Mouse (Mus musculus): ENCODE results near the gene Pigw.

Pigw gene

DNA sequence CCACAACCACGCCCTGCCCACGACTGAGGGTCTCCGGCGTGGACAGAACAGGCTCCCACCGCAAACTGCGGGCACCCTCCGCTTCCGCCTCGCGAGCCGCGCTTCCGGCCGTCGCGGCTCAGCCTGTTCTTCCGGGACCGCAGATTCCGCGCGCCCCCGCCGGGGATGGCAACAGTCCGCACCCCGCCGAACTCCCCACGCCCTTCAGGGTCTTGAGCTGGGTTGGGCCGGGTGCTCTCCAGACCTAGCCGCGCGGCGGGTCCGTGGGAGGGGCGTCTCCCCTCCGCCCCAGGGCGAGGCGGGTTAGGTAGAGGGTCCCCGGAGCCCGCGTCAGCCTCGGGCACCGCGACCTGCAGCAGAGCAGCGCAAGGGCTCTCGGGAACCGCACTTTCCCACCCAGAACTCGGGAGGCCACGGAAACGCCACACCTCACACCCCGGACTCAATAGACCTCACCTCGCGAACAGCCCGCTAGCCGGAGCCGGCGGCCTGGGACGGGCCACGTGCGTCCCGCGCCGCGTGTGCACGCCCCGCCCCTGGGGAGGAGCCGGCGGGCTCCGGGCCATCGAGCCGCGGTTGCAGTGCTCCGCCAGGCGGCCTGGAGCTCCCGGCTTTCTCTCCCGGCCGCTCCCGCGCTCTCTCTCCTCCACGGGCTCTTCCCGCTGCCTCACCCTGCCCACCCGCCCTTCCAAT is at the start of gene Pigw, which contains the start of gene Myo19:
Gene Pigw, minus strand, starts transcription at position 514 of the 693 bp plus-strand sequence.
Gene Myo19, plus strand, starts transcription at position 377 of the 693 bp plus-strand sequence.
- peak; percentile 55 to 66 for DNase-seq (ENCODE audit: low spot score in 2 of 2)

- no peak for DNase-seq (ENCODE audit: low spot score in 2 of 2)
These were observed 40.9 kb upstream of the Pigw start for GRCm38 (mm10) chr11:84920981-84921380.

DNA sequence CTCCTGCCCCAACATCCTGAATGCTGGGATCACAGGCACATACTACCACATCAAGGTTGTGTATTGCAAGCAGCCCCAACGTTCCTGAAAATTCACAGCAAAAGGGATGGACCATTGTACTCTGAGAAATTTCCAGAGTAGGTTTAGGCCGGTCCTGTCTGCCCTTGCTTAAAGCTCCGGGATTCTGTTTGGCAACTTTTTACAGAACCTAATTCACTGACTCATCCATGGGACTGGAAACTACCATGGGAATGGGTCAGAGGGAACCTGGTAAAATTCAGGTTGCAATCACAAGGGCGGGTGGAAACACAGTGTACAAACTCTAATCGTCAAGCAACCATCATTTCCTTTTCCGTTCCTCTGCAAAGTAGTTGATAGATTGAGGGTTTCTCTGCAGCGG is 39.9 kb upstream of the Pigw start:
- DNase-seq (ENCODE audit: low spot score in 2 of 2), result no peak

GRCm38 (mm10) chr11:84919276-84919675 is 39.2 kb upstream of the Pigw start:
- DNase-seq (ENCODE audit: low spot score in 2 of 2), result peak; percentile 47 to 63

GRCm38 (mm10) chr11:84918425-84918824 is 38.3 kb upstream of the Pigw start:
- DNase-seq (ENCODE audit: low spot score in 2 of 2), result peak; percentile 67 to 82

DNA sequence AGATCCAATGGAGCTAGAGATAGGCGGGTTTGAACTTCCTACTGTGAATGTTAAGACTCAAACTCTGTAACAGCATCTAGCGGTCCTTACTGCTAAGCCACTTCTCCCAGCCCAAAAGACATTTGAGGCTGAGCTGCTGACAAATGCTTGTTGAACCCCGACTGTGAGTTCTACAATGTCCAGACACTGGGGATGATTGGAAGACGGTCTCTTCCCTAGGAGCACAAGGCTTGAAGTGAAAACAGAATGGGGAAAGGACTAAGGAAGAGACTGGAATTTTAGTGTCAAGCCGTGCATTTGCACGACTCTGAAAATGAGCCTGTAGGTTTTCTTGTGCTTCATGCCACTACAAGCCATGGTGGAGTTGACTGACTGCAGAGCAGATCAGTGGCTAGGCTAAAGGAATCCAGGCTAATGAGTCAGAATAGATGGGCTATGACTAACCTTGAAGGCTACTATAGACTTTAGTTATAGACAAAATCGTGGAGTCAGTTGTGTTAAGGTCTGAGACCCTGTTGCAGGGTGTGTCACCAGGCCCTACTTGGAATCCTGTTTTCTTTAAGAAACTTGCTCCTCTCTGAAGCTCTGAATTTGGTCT is 36.7 kb upstream of the Pigw start:
- DNase-seq (ENCODE audit: low spot score in 2 of 2), result no peak

DNA sequence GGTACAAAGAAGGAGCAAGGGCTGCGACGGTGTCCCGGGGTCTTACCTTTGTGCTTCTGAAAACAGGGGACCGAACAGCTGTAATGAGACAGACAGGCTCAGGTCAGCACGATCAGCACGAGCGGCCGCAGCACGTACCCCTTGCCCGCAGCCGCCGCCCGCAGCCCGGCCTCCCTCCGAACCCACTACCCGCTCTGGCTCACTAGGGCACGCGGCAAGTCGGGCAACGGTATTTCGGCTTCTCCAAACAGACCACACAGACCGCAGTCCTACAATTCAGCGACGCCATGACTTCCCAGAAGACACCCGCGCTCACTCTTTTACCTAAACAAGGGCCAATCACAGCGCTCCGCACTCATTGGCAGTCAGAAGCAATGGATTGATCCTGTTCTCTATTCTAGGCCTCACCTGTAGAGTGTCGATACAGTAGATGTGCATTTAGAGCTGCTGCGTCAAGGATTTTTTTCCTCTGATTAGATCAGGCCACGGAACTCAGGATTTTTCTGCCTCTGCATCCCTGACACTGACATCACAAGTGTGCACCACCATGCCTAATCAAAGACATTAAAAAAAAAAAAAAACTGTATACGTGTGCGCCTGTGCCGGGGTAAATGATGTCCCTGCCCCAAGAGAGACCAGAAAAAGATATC is 36.1 kb upstream of the Pigw start, which contains the start of gene Znhit3:
Gene Znhit3, minus strand, starts transcription at position 314 of the 650 bp plus-strand sequence.
- peak; percentile 77 to 80 for DNase-seq (ENCODE audit: low spot score in 2 of 2)

DNA sequence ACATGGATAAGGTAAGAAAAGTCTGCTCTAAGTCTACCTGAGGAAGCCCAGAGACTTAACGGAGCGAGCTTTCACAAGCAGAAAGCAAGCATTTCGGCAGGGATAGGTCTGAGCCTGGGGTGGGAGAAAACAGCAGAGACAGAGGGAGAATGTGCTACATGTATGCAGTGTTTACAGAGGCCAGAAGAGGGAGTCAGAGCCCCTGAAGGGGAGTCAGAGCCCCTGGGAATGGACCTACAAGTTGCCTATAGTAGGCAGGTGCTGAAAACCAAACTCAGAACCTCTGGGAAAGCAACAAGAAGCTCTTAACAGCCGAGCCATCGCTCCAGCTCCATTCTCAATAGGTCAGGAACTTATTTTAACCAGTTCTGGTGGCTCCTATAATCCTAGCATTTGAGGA is 34.6 kb upstream of the Pigw start:
- no peak for DNase-seq (ENCODE audit: low spot score in 2 of 2)

DNA sequence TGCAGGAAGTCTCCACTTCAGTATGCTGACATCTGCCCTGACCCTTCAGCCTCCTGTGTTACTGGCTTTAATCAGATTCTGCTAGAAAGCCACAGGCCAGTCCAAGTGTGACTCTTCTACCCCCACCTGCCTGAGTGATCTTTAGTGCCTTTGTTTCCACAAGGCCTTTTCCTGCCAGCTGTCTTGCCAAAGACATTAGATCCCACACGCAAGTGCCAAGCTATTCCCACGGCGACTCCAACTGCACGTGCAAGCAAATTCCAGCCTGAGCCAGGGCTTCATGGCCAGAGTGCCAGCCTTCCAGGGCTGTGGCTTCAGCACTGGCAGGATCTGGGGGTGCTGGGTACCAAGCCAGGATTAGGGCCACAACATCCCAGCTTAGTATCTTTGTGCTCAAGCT is 30.3 kb upstream of the Pigw start:
- DNase-seq (ENCODE audit: low spot score in 2 of 2), result no peak

GRCm38 (mm10) chr11:84908480-84908879 is 28.4 kb upstream of the Pigw start:
- no peak for DNase-seq (ENCODE audit: low spot score in 2 of 2)

GRCm38 (mm10) chr11:84907081-84907480 is 27.0 kb upstream of the Pigw start:
- no peak for DNase-seq (ENCODE audit: low spot score in 2 of 2)

DNA sequence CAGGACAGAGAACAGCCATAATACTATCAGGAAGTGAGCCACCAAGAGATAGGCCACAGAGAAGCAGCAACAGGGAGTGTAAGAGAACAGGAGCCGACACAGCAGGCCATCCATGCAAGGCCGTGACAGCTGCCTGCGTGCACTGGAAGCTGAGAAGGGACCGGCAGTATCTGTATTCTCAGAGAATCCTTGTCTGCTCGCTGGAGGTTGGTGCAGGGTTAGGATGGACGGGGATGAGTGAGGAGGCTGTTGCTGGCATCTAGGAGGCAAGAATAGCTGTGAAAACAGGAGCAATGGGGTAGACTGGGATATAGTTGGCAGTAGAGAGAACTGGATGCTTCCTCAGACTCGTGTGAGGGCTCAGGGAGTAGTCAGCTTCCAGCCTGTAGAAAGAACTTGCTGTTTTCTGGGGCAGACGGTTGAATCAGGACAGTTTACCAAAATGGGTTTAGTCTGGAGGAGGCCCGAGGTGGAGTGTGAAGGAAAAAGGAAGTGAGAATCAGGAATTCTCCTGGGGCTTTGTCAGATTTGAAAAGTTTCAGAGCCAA is 24.6 kb upstream of the Pigw start:
- no peak for DNase-seq (ENCODE audit: low spot score in 2 of 2)

GRCm38 (mm10) chr11:84893113-84893512 is 13.0 kb upstream of the Pigw start:
- no peak for DNase-seq (ENCODE audit: low spot score in 2 of 2)

DNA sequence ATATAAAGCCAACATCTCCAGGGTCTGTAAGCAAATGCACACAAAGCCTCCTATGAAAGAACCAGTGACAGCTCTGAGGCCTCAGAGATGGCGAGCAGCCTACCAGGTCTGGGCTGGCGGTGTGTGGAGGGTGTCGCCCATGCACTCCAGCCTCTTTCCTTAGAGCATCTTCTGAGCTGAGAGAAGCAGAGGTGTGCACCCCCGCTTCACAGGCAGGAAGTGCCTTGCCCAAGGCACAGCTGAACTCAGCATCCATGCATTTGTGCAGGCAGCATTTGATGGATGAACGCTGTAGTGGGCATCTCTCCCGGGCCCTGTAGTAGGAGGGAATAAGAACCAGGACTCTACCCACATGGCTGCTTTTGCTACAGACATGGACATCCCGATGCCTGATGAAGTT is 11.6 kb upstream of the Pigw start:
- no peak for DNase-seq (ENCODE audit: low spot score in 2 of 2)

- no peak for DNase-seq (ENCODE audit: low spot score in 2 of 2)
These were observed 9.4 kb upstream of the Pigw start for GRCm38 (mm10) chr11:84889492-84889891.

DNA sequence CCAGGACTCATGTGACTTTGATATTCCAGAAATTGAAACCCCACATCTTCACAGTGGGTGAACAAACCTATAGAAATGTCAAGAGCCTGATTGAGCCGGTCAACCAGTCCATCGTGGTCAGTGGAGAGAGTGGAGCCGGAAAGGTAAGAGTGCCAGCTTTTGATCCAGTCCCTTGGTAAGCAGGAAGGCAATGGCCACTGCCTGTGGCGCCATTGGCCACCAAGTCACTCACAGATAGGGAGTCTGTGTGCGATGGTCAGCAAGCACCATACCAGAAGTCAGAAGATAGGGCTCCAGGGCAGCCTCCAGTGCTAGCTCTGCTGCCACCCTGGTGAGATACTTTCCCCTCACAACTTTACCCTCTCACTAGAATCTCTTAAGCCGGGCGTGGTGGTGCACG is 7.9 kb upstream of the Pigw start:
- DNase-seq (ENCODE audit: low spot score in 2 of 2), result no peak

DNA sequence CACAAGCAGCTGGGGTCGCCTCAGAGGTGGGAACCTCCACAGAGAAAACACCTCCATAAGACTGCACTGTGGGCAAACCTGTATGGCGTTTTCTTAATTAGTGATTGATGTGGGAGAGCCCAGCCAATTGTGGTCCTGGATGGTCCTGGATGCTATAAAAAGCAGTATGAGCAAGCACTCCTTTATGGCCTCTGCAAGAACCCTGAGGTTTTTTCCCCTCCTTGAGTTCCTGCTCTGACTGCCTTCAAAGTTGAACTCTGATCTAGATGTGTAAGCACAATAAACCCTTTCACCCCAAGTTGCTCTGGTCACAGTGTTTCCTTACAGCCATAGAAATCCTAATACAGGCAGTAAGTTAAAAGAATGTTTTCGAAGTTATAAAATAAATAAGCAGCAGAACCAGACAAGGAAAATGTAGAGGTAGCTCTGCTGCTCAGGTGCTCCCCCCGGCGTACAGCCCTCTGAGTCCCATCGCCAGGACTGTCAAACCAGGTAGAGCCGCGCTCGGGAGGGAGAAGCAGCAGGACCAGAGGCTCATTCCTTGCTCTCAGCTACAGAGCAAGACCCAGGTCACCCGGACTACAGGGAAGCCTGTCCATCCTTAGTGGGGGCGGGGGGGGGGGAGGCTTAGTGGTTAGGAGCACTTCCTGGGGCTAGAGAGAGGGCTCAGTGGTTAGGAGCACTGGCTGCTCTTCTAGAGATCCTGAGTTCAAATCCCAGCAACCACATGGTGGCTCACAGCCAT is 6.9 kb upstream of the Pigw start:
- DNase-seq (ENCODE audit: low spot score in 2 of 2), result no peak

DNA sequence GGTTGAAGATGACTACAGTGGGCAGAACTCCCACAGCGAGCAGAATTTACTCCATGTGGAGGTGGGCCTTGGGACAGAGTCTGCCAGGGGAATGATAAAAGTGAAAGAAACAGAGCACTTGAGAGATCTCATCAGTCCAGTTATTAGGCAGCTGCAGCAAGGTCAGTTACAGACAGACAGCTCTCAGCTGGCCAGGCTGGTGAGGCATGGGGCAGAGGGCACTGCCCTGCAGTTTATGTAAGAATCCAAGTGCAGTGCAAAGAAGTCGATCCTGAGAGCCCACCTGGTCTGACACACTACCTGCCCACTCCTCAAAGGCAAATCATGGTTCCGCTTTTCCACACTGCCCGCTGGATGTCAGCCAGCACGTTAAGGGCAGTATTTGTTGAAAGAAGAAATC is 6.2 kb upstream of the Pigw start:
- no peak for DNase-seq (ENCODE audit: low spot score in 2 of 2)

DNA sequence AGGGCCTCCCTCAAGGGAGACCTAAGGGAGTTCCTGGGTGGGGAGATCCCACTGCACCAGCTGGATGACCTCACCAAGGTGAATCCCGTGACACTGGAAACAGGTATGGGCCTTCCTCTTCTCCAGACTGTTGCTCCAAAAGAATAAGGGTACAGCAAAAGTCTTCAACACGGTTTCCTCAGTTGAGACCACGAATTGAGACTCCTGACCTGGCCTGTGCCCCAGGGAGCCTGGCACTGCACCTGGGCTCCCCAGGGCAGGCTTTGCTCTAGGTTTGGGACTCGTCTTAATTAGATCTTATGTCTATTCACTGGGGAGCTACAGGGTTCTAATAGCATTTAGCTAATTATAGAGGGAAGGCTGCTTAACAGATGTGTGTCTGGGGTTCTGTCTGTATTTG is 5.2 kb upstream of the Pigw start:
- no peak for DNase-seq (ENCODE audit: low spot score in 2 of 2)

DNA sequence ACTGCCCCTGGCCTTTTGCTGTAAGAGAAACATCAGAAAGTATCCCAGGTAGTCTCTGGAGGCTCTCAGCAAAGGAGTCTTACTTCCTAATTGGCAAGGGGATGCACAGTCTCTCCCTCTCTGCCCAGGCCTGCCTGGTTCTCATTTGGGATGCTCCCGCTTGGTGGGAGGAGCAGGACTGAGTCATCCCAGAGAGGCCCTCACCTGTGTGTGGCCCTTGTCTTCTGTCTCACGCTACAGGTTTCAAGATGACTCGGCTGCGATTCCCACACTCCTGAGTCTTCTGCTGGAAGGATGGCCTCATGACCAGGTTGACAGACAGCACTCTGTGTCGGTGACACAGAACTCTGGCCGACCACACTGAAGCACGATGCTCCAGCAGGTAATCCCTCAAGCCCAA is 2.3 kb upstream of the Pigw start:
- no peak for DNase-seq (ENCODE audit: low spot score in 2 of 2)

DNA sequence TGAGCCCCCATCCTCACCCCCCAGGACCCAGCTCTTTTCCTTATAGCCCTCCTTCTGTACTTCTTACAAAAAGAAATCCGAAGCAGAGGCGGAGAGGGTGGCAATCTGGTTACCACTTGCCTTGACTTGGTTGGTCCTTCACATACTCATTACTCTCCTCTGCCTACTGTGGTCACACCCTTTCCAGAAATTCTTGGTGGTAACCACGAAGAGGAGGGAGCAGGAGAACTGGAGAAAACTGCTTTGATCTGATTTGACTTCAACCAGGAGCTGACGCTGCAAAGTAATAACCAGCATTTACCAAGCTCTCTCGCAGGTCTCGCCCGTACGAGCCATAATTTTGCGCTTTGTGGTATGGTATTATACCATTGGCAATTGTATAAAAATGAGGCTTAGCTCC is 886 bp upstream of the Pigw start:
- DNase-seq (ENCODE audit: low spot score in 2 of 2), result no peak

DNA sequence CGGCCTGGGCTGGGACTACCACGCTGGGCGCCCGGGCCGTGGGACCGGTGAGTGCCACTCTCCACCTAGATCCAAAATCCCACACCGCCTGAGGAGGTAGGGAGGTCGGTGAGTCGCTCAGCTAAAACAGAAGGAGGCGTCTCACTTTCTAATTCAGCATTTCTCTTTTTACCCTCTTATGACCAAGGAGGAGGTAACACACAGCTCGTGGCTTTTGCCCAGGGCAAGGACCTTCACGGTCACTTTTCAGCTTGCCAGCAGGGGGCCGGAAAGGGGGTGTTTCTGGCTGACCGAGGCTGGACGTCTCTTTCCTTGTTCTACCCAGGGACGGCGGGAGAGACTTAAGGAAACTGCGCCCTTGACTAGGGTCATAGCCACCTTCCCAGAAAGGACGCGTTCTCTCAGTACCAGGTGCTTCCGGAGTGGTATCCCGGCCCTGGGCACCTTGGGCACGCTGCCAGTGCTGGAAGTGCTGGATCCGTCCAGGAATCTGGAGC is 428 bp upstream of the Pigw start:
- peak; percentile 55 to 60 for DNase-seq (ENCODE audit: low spot score in 2 of 2)

Measured in natural killer cell, adult 2 months (primary cell).